Mouse (Mus musculus) brain, adult 10 weeks (tissue): ENCODE results near the gene Fbxl15. TPM values are rescaled to one million over a fixed set of nuclear protein-coding genes. Genes with fewer than 3 reads are reported as not detected.

Experiments used
- polyA plus RNA-seq: library from polyadenylated mRNA; stranded (reverse); fragments of 350-450 nt; fragmentation: Illumina TruSeq; extraction: RNeasy Lipid Tissue Mini Kit (QIAGEN cat#74804); gene quantifications from one replicate; pipeline ENCODE4 v1.2.3, GENCODE M21; 2015; ENCODE audit warnings: low read depth, low replicate concordance

Gene Fbxl15
- polyA plus RNA-seq = 28.6 TPM

DNA sequence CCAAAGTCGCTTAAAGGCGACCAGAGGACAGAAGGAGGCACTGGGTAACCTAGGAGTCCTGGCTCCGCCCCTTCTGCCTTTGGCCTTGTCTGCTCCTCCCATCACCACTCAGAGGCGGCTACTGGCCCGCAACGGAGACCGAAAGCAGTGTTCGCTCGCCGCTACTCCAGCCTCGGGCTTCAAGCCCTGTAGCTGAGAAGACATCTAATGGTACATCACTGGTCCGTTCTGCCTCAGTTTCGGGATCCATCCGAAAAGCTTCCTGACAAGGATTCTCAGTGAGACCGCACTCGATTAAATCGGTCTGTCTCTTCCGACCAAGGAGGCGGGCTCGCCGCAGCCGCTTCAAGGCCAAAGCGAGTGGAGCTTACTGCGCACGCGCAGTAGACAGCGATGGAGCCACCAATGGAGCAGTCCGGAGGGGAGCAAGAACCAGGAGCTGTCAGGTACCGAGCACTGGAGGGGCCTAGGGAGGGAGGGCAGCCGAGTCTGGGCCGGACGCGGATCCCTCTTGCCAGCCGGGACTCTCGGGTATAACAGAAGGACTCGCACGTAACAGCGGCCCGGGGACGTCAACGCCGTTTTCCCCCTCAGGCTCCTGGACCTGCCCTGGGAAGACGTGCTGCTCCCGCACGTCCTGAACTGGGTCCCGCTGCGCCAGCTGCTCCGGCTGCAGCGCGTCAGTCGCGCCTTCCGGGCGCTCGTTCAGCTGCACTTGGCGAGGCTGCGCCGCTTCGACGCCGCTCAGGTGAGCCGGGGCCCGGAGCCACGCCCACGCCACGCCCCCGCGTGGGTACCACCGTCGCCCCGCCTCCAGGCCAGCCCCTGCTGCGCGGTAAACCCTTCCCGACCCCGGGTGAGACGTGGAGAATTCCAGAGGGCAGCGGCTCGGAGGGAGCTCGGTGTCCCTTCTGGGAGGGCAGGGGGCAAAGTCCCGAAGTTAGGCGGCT is at the start of gene Fbxl15:
Fbxl15 (plus strand) TSS at position 104 of the 950 bp plus-strand sequence.

GRCm38 (mm10) chr19:46304216-46304841 is 23.7 kb upstream of the Fbxl15 start, which contains the start of gene Nfkb2:
Gene Nfkb2, plus strand, starts transcription at chr19:46304320.

DNA sequence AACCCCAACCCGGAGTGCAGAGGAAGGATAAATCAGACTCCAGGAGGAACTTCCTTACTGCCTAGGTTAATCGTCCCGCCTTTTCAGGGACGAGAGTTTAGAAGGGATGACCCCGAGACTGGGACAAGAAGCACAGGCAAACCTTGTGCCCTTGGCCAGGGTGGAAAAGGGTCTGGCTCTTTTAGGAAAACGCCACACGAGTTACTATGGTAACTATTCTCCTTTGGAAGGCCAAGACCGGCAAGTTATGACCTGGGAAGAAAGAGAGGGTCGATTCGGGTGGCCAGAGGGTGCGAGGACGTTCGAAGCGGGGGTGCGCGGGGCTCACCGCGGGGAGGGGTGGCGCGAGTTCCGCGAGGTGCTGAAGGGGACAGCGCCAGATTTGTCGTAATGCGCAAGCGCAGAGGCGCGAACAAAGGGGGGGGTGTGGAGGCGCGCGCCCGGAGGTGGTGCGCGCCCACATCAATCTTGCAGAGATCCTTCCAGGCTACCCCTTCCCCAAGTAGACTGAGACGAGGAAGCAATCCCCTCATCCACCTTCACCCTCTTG is 1.2 kb upstream of the Fbxl15 start, which contains the start of gene Psd:
Psd (minus strand) TSS at position 401 of the 550 bp plus-strand sequence.

GRCm38 (mm10) chr19:46338331-46338936 is 10.4 kb downstream of the Fbxl15 start, which contains the start of gene Cuedc2:
Gene Cuedc2, minus strand, starts transcription at chr19:46338702.

GRCm38 (mm10) chr19:46350168-46350932 is 22.4 kb downstream of the Fbxl15 start, which contains the start of gene 2310034G01Rik:
Gene 2310034G01Rik, minus strand, starts transcription at chr19:46350302.

Other genes starting within 250 kb of the Fbxl15 start
- gene Elovl3, start 196.3 kb upstream of the Fbxl15 start, polyA plus RNA-seq = not detected
- not detected for gene Pitx3, start 179.9 kb upstream of the Fbxl15 start, polyA plus RNA-seq
- gene Gbf1, start 175.7 kb upstream of the Fbxl15 start, polyA plus RNA-seq = 42.6 TPM
- gene Nfkb2, start 23.9 kb upstream of the Fbxl15 start, polyA plus RNA-seq = 2.1 TPM
- 474 TPM for gene Psd, start 1.0 kb upstream of the Fbxl15 start, polyA plus RNA-seq
- 309 TPM for gene Cuedc2, start 10.5 kb downstream of the Fbxl15 start, polyA plus RNA-seq
- gene Mfsd13a, start 12.9 kb downstream of the Fbxl15 start, polyA plus RNA-seq = 17.5 TPM
- gene 2310034G01Rik, start 22.1 kb downstream of the Fbxl15 start, polyA plus RNA-seq = 1.7 TPM
- 174 TPM for gene Actr1a, start 67.6 kb downstream of the Fbxl15 start, polyA plus RNA-seq
- gene Sufu, start 68.7 kb downstream of the Fbxl15 start, polyA plus RNA-seq = 9.1 TPM
- gene Trim8, start 173.5 kb downstream of the Fbxl15 start, polyA plus RNA-seq = 36.8 TPM
- 279 TPM for gene Arl3, start 245.0 kb downstream of the Fbxl15 start, polyA plus RNA-seq
- 3.7 TPM for gene Sfxn2, start 245.2 kb downstream of the Fbxl15 start, polyA plus RNA-seq